Mouse (Mus musculus) megakaryocyte-erythroid progenitor cell, adult 5-6 weeks (primary cell): ENCODE measurements around the gene Rgl3. TPM values are rescaled to one million over a fixed set of nuclear protein-coding genes. Genes with fewer than 3 reads are reported as not detected.

Source experiments
- ATAC-seq: replicated peaks from 2 replicates; pipeline ENCODE4 v1.8.0; 2016; ENCODE audit warnings: mild to moderate bottlenecking, inconsistent platforms; ENCODE audit not compliant: severe bottlenecking, poor library complexity, low FRiP score, low TSS enrichment
- total RNA-seq, 2 experiments: library from RNA; stranded (forward) in 1 of 2; stranded (reverse) in 1 of 2; fragments of 200-1000, 215-1000 nt in 1 of 2; fragments of >200 nt in 1 of 2; fragmentation: Nextera tagmentation in 1 of 2; gene quantifications; 2 replicates each; pipeline ENCODE4 v1.2.3; 2014 to 2017

Gene Rgl3
- total RNA-seq, 2 experiments from 2014 or later: not detected

DNA sequence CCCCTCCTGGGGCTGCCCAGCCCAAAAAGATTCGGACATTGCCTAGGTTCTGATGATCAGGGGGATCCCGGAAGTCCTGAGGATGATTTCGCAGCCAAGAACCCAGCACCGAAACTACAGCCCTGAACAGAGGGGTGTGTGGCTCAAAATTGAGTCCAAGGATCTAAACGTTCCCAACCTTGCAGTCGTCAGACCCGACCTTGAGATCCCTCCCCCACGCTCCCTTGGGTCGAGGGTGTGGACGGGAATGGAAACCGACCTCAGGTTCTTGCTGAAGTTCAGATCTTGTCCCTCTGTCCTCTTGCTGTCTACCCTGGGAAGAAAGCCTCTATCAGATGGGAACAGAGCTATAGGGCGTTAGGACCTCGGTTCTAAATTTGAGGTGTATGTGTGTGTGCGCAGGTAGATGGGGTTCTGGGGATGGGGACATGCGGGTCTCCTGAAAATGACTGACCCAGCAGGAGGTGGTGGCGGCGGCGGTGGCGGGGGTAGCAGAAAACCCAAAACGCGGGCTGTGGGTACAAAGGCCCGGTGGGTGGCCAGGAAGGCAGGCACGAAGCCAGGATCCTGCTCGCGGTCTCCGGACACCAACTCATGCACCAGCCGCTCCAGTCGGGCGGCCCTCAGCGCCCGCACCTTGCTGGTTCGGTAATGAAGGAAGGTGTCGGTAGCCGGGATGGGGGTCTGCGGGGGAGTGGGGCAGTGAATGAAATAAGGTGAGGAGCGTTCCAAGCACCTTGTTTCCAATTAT lies 1.5 kb downstream of the Rgl3 start:
- no peak for ATAC-seq

DNA sequence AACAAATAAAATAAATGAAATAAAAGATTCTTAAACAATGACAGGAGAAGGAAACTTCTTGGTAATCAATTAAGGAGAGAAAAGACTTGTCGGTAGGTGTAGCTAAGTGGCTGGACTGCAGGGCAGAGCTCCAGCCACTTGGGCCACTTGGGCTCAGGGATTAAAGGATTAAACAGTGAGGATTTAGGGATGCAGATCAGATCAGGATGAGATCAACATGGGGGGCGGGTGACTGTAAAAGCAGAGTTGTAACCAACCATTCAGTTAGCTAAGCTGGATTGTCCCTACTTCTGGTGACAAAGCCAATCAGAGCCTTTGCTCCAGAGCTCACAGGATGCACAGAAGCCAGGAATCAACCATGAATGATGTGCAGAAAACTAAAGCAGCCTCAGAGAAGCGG lies 5.3 kb downstream of the Rgl3 start:
- no peak for ATAC-seq

- no peak for ATAC-seq
Measured at GRCm38 (mm10) chr9:21978398-21979128, 10.7 kb downstream of the Rgl3 start.

DNA sequence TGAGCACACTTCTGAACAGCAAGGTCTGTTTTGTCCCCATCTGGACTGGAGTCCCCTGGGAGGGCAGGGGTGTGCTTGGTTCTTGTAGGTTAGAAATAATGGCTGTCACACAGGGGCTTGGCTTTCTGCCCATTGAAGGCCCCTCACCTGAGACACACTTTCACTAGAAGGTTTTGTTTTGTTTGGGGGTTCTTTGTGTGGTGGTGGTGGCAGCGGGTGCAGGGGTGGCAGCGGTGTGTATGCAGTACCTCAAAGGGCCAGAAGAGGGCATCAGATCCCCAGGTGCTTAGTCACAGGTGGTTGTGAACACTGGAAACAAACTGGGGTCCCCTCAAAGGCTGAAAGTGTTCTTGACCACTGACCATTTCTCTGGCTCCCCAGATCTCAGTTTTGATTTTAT lies 11.3 kb downstream of the Rgl3 start:
- ATAC-seq: peak; percentile 56

- ATAC-seq: no peak
Measured at GRCm38 (mm10) chr9:21977331-21977730, 11.9 kb downstream of the Rgl3 start.

- no peak for ATAC-seq
Measured at GRCm38 (mm10) chr9:21976626-21977175, 12.5 kb downstream of the Rgl3 start.

- ATAC-seq: no peak
Measured at GRCm38 (mm10) chr9:21969304-21969703, 19.9 kb downstream of the Rgl3 start.

DNA sequence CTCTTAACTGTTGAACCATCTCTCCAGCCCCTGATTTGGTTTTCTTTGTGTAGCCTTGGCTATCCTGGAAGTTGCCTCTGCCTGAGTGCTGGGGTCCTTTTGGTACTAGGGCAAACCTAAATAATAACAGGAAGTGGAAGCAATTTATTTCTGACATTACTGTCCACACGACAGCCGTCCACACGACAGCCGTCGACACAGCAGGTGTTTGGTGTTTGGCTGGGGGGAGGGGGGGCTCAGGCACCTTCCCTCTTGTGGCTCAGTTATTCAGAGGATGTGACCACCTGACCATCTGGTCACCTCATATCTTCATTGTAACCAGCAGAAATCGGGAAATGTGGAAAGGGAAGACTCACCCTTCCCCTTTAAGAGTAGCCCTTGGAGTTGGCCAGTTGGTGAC lies 20.4 kb downstream of the Rgl3 start:
- ATAC-seq: no peak

- peak; percentile 56 for ATAC-seq
Measured at GRCm38 (mm10) chr9:21963417-21963816, 25.8 kb downstream of the Rgl3 start, which contains the start of gene Epor. Gene Epor (minus strand): TSS chr9:21963506.

DNA sequence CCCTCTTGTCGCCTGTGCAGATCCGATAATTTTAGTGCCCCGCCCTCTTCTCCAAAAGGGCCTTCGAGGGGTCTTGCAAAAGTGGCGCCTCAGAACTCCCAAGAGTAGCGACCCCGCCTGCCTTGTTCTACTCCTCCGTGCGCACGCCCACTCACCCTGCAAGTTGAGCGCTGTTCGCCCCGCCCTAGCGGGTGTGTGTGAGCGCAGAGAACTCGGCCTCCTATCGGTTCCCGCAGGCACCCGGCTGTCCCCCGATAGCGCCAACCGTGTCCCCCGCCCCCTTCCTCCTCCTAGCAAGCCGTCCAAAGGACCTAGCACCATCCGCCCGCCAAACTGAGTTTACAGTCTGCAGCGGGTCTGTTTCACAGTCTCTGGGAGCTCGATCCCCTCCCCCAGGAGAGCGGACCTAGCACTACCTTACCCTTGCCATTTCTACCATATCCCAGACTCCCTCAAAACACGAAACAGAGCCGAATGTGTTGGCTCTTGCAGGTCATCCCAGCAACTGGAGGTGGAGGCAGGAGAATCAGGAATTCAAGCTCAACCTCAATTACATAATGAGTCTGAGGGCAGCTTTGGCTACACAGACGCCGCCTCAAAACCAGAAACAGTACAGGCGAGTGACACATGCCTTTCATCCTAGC lies 26.7 kb downstream of the Rgl3 start:
- peak; percentile 91 for ATAC-seq

GRCm38 (mm10) chr9:21962010-21962409 lies 27.2 kb downstream of the Rgl3 start:
- ATAC-seq: no peak

DNA sequence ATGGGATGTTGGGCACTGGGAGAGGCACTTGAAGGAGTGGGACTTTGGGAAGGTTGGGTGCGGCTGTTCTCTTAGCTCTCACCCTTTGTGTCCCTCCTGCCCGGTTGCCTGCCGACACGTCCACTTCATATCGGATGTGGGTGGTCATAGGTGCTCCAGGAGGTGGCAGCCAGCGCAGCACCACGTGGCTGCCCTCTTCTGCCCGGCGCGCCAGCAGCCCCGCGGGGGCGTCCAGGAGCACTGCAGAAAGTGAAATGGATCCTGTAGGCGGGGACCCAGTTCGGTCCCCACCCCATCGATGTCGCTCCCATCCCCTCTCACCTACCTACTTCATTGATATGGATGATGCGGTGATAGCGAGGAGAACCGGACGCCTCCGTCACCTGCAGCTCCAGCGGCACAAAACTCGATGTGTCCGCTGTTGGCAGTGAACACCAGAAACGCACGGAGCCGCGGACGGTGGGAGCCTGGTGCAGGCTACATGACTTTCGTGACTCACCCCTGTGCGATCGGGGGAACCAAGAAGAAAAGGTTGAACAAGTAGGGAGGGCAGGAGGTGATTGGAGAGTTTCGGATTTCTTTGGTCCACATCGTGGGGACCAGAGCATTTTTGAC lies 27.8 kb downstream of the Rgl3 start:
- ATAC-seq: 0 out of 2 replicates have a peak, but pooled peaks have one; percentile 2

DNA sequence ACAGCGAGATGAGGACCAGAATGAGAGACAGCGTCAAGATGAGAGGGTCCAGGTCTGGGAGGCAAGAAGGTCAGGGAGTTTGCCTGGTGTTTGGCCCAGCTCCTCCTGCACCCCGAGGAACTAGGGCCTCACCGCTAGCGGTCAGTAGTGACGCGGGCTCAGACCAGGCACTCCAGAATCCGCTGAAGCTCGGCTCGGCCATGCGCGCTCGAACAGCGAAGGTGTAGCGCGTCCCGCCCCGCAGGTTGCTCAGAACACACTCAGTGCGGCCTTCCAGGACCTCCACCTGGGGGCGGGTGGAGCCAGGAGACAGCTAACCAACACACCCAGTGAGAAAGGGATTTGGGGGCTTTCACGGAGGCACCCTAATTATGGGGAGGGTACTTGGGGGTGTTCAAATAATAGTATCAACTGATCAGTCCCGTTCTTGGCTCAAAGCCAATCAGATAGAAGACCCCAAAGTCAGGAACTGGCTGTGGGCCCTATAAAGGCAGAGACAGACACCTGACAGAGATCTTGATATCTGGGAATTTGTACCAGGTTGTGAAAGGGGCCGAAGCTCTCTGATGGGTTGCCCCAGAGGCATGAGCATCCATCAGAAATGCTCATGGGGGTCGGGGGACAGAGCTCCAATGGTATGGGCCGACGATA lies 28.6 kb downstream of the Rgl3 start:
- no peak for ATAC-seq

GRCm38 (mm10) chr9:21960135-21960534 lies 29.1 kb downstream of the Rgl3 start:
- no peak for ATAC-seq

GRCm38 (mm10) chr9:21959244-21959643 lies 30.0 kb downstream of the Rgl3 start:
- no peak for ATAC-seq

DNA sequence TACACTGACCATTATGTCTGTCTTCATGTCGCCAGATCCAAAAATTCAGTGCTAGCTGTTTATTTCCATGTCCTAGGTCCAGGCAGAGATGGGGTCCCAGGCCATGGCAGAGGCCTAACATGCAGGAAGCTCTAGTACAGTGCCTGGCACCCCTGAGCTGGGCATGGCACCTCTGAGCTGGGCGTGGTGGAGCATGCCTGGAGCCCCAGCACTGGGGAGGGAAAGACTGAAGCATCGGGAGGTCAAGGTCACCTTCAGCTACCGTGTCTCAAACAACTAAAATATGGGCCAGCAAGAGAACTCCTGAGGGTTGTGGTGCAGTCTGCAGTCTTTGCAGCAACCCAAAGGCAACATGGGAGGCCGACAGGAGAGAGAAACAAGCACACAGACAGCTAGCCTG lies 30.9 kb downstream of the Rgl3 start:
- ATAC-seq: no peak

DNA sequence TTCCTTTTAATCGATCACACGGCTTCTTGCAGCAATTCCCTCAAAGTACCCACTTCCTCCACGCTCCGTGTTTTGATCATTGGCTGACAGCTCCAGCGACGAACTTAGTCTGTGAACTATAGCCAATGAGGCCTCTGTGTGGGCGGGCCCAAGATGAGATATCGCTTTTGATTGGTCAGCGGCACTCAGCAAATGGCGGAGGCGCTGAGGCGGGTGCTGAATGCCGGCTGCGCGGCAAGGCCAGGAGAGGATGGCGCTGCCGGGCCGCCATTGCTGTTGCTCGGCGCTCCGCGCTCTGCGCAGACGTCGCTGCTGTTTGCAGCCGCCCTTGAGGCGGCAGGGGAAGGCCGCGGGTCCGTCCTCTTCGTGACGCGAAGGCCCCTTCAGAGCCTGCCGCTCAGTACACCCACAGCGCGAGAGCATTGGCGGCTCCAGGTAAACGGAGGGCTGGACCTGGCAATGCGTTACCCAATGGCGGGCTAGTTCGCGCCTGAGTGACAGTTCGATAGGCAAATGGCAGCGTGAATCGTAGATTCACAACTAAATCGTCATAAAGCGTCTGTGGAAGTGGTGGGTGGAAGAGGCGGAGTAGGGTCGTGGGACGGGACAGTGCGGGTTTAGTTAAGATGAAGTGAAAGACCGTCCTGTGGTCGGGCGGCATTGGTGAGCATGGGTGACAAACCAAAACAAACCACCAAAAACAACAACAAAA lies 33.5 kb downstream of the Rgl3 start, which contains the start of gene Swsap1:
TSS of gene Swsap1 (plus strand) at position 186 of the 712 bp plus-strand sequence.
- peak; percentile 90 for ATAC-seq

DNA sequence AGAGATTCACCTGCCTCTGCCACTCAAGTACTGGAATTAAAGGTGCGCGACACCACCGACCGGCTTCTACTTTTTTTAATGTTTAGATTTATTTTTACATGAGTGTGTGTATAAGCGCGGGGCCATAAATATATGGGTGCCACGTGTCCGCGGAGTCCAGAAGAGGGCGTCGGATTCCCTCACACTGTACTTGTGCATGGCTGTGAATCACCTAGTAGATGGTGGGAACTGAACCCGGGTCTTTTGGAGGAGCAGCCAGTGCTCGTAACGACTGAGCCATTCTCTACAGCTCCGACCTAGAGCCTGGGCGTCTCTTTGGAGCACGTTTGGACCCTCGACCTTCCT lies 34.0 kb downstream of the Rgl3 start:
- ATAC-seq: peak; percentile 56

- ATAC-seq: no peak
Measured at GRCm38 (mm10) chr9:21954635-21955034, 34.6 kb downstream of the Rgl3 start.
